Mouse (Mus musculus): ENCODE data around the gene Klrb1f. TPM values are rescaled to one million over a fixed set of nuclear protein-coding genes. Genes with fewer than 3 reads are reported as not detected.

Gene Klrb1f
- total RNA-seq, 2 experiments from 2014 or later: not detected

Other genes starting within 250 kb of the Klrb1f start
- gene Gm44511, start 219.6 kb upstream of the Klrb1f start, total RNA-seq (2021): not detected
- under 1 TPM in 1 of 2 experiments, not detected in 1; 0.79 TPM for gene Klrb1b, start 219.6 kb upstream of the Klrb1f start, total RNA-seq (2021)
- gene Clec2i, start 158.3 kb upstream of the Klrb1f start, total RNA-seq (2021): under 1 TPM in 1 of 2 experiments, not detected in 1; 0.23 TPM
- 1 to 10 TPM in 1 of 2 experiments, under 1 TPM in 1; 0.67 to 1.7 TPM for gene BC035044, start 154.8 kb upstream of the Klrb1f start, total RNA-seq (2021)
- 1 to 10 TPM; 1.7 to 2.7 TPM for gene Clec2g, start 111.5 kb upstream of the Klrb1f start, total RNA-seq (2021)
- gene Clec2e, start 55.0 kb downstream of the Klrb1f start, total RNA-seq (2021): under 1 TPM in 1 of 2 experiments, not detected in 1; 0.14 TPM
- gene Clec2d, start 134.7 kb downstream of the Klrb1f start, total RNA-seq (2021): 10 to 100 TPM; 34.7 to 49.1 TPM
- under 1 TPM in 1 of 2 experiments, not detected in 1; 0.34 TPM for gene Cd69, start 229.5 kb downstream of the Klrb1f start, total RNA-seq (2021)

Data from adrenal gland, postnatal 4 days (tissue).